Mouse (Mus musculus) midbrain, postnatal 0 days (tissue): ENCODE measurements around the gene Gm20390. TPM values are rescaled to one million over a fixed set of nuclear protein-coding genes. Genes with fewer than 3 reads are reported as not detected.

Experiments used
- ATAC-seq: fragments of 200-750 bp; cut with Nextera tagmentation; 2 replicates; pipeline ENCODE4 v1.8.0; 2017; ENCODE audit warnings: moderate number of reproducible peaks, mild to moderate bottlenecking, moderate TSS enrichment, moderate library complexity; ENCODE audit not compliant: low FRiP score
- DNase-seq: peaks from one replicate; pipeline ENCODE4 v3.0.0-alpha.2; 2015; ENCODE audit warnings: low spot score
- H3K27ac ChIP-seq: fragments of 300-500 bp; sonication (generic); 2 replicates; pipeline ENCODE4 v1.5.1; 2014; ENCODE audit warnings: low read depth, mild to moderate bottlenecking, low read length, mixed read lengths
- H3K27me3 ChIP-seq: fragments of 300-500 bp; sonication (generic); 2 replicates; pipeline ENCODE4 v1.6.1; 2014; ENCODE audit warnings: low read length, control low read depth, mixed read lengths; ENCODE audit not compliant: insufficient read depth
- H3K36me3 ChIP-seq: fragments of 300-500 bp; sonication (generic); 2 replicates; pipeline ENCODE4 v1.6.1; 2014; ENCODE audit warnings: low read length, control low read depth, mixed read lengths; ENCODE audit not compliant: insufficient read depth
- H3K4me1 ChIP-seq: fragments of 300-500 bp; sonication (generic); 2 replicates; pipeline ENCODE4 v1.6.1; 2014; ENCODE audit warnings: mild to moderate bottlenecking, control low read depth, antibody characterized with exemption, low read length, mixed read lengths; ENCODE audit not compliant: insufficient read depth
- H3K4me2 ChIP-seq: fragments of 300-500 bp; sonication (generic); 2 replicates; pipeline ENCODE4 v1.6.1; 2014; ENCODE audit warnings: low read depth, mild to moderate bottlenecking, low read length, mixed read lengths; ENCODE audit not compliant: poor library complexity, severe bottlenecking
- H3K4me3 ChIP-seq: fragments of 300-500 bp; sonication (generic); 2 replicates; pipeline ENCODE4 v1.5.1; 2014; ENCODE audit warnings: low read depth, mild to moderate bottlenecking, low read length, moderate library complexity
- H3K9ac ChIP-seq: fragments of 300-500 bp; sonication (generic); replicated peaks from 2 replicates; pipeline ENCODE4 v1.6.1; 2014; ENCODE audit warnings: mild to moderate bottlenecking, low read length, moderate library complexity, mixed read lengths; ENCODE audit not compliant: poor library complexity, severe bottlenecking
- H3K9me3 ChIP-seq: fragments of 300-500 bp; sonication (generic); 2 replicates; pipeline ENCODE4 v1.6.1; 2016; ENCODE audit warnings: low read length, control low read depth
- CTCF ChIP-seq: IDR thresholded peaks from 2 replicates; pipeline ENCODE4 v1.5.1; 2016; ENCODE audit warnings: antibody characterized with exemption, mild to moderate bottlenecking
- WGBS: fragments of 180-500 bp; shearing (Covaris S2); extraction: QIAGEN DNeasy Blood & Tissue Kit; methylation state at CpG from one replicate; pipeline ENCODE4 v1.1.7; 2014; 5-methylcytosine and 5-hydroxymethylcytosine counted together
- polyA plus RNA-seq: library from polyadenylated mRNA; unstranded; fragments of >200 nt; fragmentation: Nextera tagmentation; extraction: Ambion mirVana; gene quantifications from 2 replicates; pipeline ENCODE4 v1.2.1, GENCODE M21; 2015
- total RNA-seq: library from RNA; depleted of rRNA; stranded (reverse); fragments of >200 nt; gene quantifications from 2 replicates; pipeline ENCODE4 v1.2.3, GENCODE M21; 2014; rRNA removed

Gene Gm20390
- total RNA-seq (61.1 and 113 TPM in 2 replicates), polyA plus RNA-seq (370 and 379 TPM in 2 replicates)

DNA sequence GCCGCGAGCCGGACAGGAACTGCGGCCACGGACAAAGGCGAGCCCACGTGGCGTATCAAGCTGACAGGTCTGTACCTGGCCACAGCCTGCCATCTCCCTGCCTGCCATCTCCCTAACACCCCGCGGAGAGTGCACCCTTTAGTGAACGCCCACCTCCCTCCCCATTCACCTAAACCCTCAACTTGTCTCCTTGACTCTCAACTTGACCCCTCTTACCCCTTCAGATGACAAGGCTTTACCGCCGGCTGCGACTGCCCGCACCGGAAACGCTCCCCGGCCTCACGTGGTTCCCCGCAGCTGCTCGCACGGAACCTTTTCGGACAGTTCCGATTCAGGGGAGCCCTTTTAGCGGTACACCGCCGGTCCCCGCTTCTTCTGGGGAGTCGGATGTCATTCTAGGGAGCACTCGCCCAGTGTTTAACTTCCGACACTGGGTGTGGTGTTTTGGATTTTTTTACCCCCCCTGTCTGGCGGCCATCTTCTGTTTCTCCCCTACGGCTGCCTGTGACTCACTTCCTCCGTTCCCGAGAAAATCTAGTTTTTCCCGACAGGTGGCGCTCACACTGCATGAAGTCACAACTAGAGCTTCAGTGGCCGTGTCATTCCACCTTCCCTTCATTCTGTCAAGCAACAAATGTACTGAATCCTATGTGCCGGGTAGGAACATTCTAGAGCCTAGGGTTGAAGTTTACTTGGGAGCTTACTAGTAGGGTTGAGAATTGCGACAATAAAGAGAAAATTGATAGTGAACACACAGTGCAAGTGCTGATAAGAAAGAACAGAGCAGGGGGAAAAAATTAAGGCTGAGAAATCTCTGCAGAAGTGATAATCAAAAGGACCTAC, at the start of gene Gm20390, which contains the start of gene Nme1:
Gene Gm20390 (minus strand): TSS at position 289 of the 843 bp plus-strand sequence.
Gene Nme1 (minus strand): TSS at position 517 of the 843 bp plus-strand sequence.
- ATAC-seq (peak; percentile 97), DNase-seq (peak; percentile 99)
- peak; percentile 97 for TF ChIP-seq CTCF
- peaks cover 16% of the 10 kb centered on the region for H3K36me3 ChIP-seq
- no peaks in the 10 kb centered on the region for H3K9me3 ChIP-seq
- H3K4me1 ChIP-seq = no peaks in the 10 kb centered on the region
- peak within 1 kb of the TSS; percentile 57 for H3K4me3 ChIP-seq
- peak within 1 kb of the TSS; percentile 78 for H3K27ac ChIP-seq
- peak within 1 kb of the TSS; percentile 68 for H3K4me2 ChIP-seq
- H3K27me3 ChIP-seq = no peaks in the 10 kb centered on the region
- WGBS = under 1% methylated on average over 39 of the region's 40 CpGs
- peak within 1 kb of the TSS; percentile 70 for H3K9ac ChIP-seq

DNA sequence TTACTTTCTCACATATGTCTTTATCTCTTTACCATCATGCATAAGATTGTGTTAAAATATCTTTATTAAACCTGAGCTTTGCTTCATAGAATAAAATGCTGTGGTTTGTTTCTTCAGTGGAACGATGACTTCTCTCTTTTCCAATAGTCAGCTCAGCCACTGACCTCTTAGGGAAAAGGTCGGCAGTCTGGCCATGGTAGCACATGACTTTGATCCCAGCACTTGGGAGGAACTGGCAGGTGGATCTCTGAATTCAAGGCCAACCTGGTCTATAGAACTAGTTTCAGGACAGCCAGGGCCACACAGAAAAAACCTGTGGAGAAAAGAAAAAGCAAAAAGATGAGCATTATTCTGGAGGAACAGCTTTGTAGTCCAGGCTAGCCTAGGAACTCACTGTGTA, 35.3 kb upstream of the Gm20390 start:
- TF ChIP-seq CTCF = no peak
- WGBS = 93% methylated on average over 2 of the region's 2 CpGs
- H3K4me1 ChIP-seq = peaks cover 4% of the 10 kb centered on the region; the same call in 1 of the 2 replicates
- H3K9ac ChIP-seq = no peak overlapping the region
- H3K9me3 ChIP-seq = no peaks in the 10 kb centered on the region
- DNase-seq = no peak
- no peaks in the 10 kb centered on the region; the same call in 1 of the 2 replicates for H3K36me3 ChIP-seq
- no peak for ATAC-seq
- H3K4me3 ChIP-seq = no peak overlapping the region
- H3K4me2 ChIP-seq = no peak overlapping the region
- H3K27me3 ChIP-seq = no peaks in the 10 kb centered on the region
- no peak overlapping the region for H3K27ac ChIP-seq

DNA sequence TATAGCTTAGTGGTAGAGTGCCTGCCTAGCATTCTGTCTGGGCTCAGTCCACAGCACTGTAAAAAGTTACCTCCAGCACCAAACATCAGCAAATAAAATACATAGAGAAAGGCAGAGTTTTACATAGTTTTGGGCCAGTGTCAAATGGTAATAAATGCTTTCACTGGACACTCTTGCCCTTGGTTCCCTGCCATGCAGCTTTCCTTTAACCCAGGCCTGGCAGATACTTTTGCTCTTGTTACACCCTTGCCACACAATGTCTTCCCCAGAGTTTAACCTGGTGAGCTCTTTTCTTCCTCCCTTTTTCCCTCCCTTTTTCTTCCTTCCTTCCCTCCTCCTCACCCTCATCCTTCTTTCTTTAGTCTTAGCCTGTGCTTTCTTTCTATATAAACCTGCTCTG, 31.2 kb upstream of the Gm20390 start:
- H3K4me1 ChIP-seq = peaks cover 22% of the 10 kb centered on the region
- no peak for TF ChIP-seq CTCF
- DNase-seq (no peak), ATAC-seq (no peak)
- no peaks in the 10 kb centered on the region for H3K9me3 ChIP-seq
- no peak overlapping the region for H3K4me3 ChIP-seq
- no peak overlapping the region for H3K9ac ChIP-seq
- H3K27ac ChIP-seq = no peak overlapping the region
- no peak overlapping the region for H3K4me2 ChIP-seq
- no peaks in the 10 kb centered on the region for H3K27me3 ChIP-seq
- H3K36me3 ChIP-seq = no peaks in the 10 kb centered on the region; the same call in 1 of the 2 replicates

GRCm38 (mm10) chr11:93997141-93997775, 29.2 kb upstream of the Gm20390 start:
- Histone ChIP-seq H3K27me3 (no peaks in the 10 kb centered on the region), H3K4me1 (peaks cover 22% of the 10 kb centered on the region), H3K4me3 (peak overlapping the region; percentile 96), H3K36me3 (no peaks in the 10 kb centered on the region; the same call in 1 of the 2 replicates), H3K27ac (no peak overlapping the region), H3K4me2 (peak overlapping the region; percentile 92), H3K9ac (peak overlapping the region; percentile 92; the same call in 1 of the 2 replicates), H3K9me3 (no peaks in the 10 kb centered on the region)
- no peak for TF ChIP-seq CTCF
- ATAC-seq (no peak), DNase-seq (no peak)
- WGBS = 31% methylated on average over 13 of the region's 13 CpGs

DNA sequence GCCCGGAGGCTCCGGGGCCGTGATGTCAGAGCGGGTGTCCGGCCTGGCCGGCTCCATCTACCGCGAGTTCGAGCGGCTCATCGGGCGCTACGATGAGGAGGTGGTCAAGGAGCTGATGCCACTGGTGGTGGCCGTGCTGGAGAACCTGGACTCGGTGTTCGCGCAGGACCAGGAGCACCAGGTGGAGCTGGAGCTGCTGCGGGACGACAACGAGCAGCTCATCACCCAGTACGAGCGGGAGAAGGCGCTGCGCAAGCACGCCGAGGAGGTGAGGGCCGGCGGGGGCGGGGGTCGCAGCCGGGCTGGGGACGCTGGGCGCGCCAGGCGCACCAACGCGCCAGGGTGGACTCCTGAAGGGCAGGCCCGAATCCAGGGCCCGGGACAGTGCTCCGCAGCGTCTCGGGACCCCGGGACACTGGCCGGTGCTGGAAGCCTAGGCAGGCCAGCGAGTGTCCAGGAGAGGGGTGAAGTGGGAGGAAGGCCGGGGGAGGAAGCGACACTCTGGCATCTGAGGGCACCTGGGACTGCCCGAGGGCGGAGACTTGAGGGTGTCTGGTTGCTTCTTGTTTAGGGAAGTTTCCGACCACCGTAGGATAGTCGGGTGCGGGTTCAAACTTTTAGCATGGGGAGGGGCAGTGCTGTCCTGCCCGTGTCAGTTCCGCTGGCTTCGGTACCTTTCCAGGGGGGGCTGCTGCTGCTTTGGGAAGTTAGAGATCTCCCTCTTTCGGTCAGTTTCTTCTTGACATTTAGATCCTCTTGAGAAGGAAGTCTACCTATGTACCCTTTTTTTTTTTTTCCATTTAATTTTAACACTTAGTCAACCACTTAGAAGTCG, 28.4 kb upstream of the Gm20390 start:
- peak overlapping the region; percentile 92 for H3K9ac ChIP-seq
- H3K4me1 ChIP-seq = peaks cover 22% of the 10 kb centered on the region
- H3K9me3 ChIP-seq = no peaks in the 10 kb centered on the region
- H3K36me3 ChIP-seq = no peaks in the 10 kb centered on the region; the same call in 1 of the 2 replicates
- peak overlapping the region; percentile 96 for H3K4me3 ChIP-seq
- peak; percentile 45 for DNase-seq
- H3K4me2 ChIP-seq = peak overlapping the region; percentile 92
- ATAC-seq = peak; percentile 28
- H3K27me3 ChIP-seq = no peaks in the 10 kb centered on the region
- H3K27ac ChIP-seq = peak overlapping the region; percentile 94
- TF ChIP-seq CTCF = peak; percentile 48
- under 1% methylated on average over 58 of the region's 58 CpGs for WGBS
